Mouse (Mus musculus): ENCODE results near the gene Dlx1. TPM values are rescaled to one million over a fixed set of nuclear protein-coding genes. Genes with fewer than 3 reads are reported as not detected.

The Dlx1 gene
- polyA plus RNA-seq, 1 experiment: not detected

DNA sequence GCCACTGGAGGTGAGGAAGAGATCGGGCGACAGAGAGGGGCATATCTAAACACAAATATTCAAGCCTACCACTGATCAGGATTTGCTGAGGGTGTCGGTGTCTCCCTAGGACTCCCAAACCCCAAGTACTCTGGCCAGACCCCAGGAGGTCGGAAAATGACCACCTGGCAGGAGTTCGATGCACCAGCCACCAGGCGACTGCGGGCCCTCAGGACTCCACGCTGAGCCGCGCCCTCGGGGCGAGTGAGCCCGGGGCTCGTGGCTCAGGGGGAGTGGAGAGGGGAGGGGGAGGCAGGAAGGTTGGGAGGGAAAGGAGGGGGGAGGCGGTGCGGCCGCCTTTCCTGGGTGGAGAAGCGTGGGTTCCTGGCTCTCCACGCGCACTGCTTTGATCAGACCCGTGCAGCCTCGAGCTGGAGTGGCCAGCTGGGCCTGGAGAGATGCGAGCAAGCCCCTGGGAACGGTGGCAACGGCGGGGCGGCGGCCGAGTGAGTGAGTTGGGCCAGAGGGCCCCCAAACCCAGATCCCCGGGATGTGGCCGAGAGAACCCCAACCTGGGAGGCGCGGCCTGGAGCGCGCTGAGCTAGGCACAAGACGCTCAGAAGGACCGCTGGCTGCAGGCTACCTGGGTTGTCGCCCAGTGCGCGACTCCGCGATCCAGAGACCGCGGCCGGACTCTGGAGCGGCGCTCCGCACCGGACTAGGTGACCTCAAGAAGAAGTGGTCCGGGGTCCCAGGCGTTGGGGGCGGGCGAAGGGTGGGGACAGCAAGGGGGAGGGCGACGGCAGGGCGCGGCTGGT is 999 bp downstream of the Dlx1 start:
- DNase-seq (ENCODE audit: low read depth): no peak

DNA sequence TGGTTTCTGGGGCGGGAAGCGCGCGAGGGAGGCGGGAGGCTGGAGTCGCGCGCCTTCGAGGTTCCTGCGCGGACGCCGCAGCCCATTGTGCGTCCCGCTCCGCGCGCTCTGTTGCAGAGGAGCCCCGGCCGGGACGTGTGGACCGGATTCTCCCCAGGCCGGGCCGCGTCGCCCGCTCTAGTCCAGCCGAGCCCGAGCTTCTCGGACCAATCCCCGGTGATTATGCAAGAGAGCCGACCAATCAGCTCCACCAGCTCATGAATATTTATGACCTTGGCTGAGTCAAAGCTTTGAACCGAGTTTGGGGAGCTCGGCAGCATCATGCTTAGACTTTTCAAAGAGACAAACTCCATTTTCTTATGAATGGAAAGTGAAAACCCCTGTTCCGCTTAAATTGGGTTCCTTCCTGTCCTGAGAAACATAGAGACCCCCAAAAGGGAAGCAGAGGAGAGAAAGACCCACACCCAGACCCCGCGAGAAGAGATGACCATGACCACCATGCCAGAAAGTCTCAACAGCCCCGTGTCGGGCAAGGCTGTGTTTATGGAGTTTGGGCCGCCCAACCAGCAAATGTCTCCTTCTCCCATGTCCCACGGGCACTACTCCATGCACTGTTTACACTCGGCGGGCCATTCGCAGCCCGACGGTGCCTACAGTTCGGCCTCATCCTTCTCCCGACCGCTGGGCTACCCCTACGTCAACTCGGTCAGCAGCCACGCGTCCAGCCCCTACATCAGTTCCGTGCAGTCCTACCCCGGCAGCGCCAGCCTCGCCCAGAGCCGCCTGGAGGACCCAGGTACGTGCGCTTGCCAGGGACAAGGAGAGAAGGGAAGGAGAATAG is 1.8 kb downstream of the Dlx1 start:
- peak; percentile 28 for DNase-seq (ENCODE audit: low read depth)

DNA sequence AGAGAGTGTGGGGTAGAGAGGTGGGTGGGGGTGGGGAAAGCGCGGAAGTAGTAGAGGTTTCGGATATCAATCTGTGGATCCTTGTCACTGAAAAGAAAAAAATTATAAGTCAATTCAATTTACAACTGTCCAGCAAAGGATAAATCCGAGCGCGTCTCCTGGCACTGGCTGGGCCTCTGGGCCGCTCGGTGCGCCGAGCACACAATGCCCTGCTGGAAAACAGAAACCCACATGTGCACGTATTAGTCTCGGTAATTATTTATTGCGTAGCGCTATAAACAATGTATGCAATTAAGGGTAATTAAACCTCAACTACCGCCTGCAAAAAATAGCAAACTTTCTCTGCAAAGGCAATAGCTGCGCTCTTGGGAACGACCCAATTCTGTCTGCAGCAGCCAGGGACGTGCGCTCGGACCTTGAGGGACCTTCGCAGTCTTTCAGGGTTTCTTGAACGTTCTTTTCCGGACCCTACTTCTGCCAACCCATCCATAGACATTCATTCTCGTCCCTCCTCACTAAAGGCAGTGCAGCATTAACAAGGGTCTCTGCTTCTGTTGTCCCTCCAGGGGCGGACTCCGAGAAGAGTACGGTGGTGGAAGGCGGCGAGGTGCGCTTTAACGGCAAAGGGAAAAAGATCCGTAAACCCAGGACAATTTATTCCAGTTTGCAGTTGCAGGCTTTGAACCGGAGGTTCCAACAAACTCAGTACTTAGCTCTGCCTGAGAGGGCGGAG is 2.6 kb downstream of the Dlx1 start:
- DNase-seq (ENCODE audit: low read depth): no peak

DNA sequence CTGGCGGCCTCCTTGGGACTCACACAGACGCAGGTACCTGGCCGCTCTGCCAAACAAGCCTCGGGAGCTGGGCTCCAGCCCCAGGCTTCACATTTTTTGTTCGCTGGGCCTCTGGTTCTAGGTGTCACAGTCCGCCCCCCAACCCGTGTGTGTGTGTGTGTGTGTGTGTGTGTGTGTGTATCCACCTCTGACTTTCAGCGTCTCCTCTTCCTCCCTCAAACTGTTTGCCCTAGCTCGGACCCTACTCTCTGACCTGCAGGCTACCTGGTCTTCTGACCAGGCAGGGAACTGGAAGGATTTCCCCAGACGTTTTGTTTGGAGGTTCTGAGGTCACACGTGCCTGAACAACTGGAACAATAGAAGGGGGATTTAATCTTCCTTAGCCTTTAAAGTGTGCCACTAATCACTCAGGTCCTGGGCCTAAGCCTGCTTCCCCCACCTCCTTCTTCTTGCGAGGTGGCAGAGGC is 3.2 kb downstream of the Dlx1 start:
- no peak for DNase-seq (ENCODE audit: low read depth)

DNA sequence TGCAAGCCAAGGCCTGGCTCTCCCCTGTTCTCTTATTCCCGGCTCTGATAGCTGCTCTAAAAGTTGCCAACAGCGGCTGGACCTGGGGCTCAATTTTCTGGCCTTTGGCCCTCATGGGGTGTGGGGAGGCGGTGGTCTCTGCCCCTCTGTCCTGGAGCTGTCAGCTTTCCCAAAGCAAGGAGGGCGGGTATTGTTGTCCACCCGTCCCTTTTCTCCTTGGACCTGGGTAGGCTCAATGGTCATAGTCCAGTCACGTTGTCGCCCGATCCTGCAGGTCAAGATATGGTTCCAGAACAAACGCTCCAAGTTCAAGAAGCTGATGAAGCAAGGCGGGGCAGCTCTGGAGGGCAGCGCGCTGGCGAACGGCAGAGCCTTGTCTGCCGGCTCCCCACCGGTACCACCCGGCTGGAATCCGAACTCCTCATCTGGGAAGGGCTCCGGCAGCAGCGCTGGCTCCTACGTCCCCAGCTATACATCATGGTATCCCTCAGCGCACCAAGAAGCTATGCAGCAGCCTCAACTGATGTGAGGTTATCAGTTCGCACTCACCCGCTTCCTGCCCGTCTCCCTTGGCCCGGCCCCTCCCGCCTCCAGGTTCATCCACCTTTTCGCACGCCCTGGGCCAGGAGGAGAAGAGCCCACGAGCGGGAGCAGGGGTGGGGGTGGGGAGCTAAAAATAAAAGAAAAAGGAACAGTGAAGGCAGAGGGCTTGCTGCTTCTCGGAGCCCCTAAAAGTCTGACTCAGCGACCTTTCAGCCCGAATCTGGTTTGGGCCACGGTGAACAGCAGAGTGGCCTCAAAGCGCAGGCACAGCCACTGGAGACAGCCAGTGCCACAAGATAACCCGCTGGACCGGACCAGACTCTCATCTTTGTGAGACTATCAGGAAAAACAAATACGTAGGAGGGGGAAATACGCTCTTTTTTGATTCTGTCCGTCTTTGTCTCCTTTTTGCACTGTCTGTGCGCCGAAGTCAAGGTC is 4.4 kb downstream of the Dlx1 start:
- no peak for DNase-seq (ENCODE audit: low read depth)

DNA sequence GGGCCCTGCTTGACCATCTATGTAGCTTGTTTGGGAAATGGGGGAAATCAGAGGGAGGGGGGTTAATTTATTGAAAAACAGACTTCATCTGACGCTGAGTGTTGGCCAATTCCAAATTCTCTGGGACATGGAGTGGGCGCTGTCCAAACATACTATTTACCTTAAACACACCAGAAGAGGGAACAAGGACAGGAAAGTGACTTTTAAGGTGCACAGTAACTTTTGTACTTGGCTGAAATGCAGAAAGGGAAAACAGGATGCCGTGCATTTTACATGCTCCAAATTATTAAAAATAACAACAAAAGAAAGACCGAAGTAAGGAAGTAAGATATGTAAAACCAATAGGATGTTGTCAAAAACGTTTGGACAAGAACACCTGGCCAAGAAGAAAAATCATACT is 5.2 kb downstream of the Dlx1 start:
- no peak for DNase-seq (ENCODE audit: low read depth)

DNA sequence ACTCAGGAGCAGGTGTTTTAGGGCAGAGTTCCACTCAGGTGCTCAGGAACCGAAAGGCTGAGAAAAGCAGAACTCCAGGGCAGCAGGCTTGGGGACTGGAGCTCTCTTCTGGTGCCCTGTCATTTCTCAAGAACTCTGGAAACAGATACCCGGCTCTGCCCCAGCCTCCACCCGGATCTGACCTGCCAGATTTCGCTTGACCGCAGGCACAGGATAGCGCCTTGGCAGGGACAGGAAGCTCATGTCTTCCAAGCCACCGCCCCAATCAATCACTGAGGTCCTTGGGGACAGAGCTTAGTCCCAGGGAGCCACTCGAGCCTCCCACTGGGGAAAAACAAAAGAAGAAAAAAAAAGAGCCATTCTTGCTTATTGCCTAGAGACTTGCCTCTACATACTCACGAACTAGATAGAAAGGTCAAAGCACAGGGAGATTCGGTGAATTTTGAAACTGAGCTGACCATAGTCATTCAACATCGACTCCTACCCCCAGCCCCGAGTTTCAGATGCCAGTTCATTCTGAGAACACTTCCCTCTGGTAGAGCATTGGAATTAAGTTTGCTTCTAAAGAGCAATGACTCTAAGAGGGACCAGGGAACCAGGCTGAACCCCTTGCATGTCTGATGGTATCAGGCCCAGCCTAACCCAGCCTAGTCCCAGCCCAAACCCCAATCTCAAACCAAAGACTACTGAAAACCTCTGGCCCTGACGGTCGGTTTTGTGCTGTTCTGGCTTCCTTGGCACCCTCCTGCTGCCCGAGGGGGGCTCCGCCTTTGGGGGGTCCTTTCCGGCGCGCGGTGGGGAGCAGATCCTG is 6.5 kb downstream of the Dlx1 start:
- no peak for DNase-seq (ENCODE audit: low read depth)

DNA sequence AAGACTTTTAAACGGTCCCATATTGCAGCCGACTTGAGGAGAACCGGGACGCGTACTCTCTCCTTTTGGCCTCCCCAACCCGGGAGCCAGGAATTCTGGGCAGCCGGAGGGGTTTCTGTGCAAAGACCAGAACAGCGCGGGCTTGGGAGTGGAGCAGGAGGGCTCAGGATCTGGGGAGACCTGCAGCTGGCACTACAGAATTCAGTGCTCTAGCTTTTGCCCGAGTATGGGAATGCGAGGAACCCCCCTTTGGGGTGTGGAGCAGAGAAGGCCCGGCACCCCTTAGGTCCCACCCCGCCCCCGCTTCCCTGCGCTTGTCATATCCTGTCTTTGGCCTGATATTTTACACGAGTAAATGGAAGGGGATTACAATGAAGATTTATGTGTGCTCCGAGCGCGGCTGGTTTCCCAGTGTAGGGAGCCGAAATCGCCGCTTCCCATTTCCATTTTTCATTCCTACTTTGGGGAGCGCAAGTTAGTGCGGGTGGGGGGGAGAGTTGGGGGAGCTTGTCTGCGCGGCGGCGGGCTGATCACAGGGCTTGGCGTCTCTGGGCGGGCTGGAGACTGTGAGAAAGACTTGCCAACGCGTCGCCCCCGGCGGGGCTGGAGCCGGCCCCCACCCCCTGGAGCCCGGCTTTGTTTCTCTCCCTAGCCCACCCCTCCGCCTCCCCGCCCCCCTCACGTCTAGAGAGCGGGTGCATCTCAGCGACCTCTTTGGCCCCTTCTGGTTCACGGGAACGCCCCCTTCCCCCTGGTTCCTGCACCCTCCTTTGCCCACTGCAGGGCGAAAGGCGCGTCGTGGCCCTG is 12.9 kb downstream of the Dlx1 start:
- no peak for DNase-seq (ENCODE audit: low read depth)

DNA sequence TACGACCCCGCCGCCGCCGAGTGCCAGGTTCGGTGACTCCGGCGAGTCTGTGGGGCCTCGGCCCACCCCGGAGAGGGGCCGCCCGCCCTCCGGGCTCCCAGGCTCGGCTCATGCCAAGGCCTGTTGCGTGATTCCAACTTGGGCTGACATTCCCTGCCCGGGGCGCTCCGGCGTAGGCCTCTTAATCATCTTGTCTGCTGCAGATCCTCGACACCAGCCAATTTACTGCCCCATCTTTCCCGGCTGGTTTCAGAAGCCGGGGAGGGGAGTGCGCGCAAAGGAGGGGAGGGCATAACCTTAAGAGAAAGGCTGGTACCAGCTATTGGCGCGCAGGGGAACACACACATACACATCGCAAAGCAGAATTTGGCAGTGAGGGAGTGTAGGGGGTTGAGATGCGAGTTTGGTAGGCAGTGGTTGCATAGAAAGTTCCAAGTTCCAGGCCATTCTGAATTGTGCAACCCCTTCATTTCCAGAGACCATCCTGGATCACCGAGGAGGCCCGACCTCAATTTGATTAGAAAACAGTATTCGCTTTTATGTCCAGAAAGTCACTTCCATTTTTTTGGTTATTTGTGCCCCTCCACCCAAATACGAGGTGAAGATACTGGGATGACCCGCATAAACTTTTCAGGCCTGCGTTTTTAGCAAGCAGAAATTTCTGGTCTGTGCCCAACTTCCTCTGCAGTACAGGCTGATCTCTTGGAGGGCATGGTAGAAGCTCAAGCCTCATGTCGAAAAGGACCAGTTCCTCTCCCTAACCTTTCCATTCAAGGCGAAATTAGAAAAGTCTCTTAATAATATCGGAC is 13.7 kb downstream of the Dlx1 start:
- no peak for DNase-seq (ENCODE audit: low read depth)

DNA sequence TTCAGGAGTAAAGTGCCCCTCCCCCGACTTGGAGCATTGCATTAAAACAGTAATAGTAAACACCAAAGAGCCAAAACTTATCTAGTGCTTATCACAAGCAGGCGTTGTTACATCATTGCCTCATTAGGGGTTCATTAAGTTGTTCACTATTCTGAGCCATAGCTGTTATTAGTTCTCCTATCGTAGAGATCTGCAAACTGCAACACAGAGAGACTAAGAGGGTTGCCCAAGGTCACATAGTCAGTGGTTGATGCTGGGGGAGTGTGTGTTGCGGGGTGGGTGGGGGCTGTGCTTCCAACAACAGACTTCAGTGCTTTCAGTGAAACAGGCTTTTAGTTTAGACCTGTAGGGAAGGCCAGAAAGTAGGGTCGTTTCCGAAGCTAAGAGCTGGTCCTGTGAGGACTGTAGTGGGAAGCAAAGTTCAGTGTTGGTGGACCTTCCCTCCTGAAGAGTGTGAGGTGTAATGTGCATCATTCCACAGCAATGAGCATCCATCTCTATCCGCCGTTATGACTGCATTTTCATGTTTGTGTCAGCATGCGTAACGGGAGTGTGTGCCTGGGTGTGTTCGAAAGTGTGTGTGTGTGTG is 14.4 kb downstream of the Dlx1 start:
- DNase-seq (ENCODE audit: low read depth): no peak

DNA sequence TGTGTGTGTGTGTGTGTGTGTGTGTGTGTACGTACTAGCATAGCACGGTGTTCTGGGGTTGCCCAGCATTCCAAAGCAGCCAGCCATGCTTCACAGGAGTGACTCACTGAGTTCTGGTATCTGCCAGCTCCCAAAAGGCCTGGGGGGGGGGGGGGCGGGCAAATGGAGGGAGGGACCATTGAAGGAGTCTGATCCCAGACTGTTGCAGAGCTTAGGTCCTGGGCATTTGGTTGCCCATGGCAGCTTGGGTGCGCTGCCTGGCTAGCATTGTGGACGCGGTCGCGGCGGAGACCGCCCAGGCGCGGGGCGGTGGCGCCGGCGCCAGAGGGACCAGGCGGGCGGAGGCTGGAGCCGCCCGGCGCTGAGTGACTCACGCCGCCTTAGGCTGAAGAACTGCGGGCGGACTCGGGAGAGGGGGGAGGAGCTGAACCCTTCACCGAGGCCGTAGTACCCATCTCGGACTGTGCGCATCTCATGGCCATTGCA is 14.9 kb downstream of the Dlx1 start:
- no peak for DNase-seq (ENCODE audit: low read depth)

DNA sequence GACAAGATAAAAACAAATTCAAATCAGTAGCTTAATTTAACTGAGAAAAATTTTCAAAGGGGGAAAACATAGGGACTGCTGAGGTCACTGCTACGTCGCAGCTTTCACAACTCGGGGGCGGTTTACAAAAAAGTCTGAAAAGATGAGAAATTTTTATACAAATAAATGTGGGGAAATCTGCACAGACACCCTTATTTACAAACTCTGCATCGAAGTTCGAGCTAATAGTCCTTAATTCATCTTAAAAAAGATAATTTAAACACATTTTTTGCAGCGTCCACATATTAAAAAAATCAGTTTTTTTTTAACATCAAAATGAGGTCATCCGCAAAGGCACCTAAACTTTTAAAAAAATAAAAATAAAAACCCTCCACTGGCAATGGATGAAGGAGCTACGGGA is 15.6 kb downstream of the Dlx1 start:
- DNase-seq (ENCODE audit: low read depth): no peak

DNA sequence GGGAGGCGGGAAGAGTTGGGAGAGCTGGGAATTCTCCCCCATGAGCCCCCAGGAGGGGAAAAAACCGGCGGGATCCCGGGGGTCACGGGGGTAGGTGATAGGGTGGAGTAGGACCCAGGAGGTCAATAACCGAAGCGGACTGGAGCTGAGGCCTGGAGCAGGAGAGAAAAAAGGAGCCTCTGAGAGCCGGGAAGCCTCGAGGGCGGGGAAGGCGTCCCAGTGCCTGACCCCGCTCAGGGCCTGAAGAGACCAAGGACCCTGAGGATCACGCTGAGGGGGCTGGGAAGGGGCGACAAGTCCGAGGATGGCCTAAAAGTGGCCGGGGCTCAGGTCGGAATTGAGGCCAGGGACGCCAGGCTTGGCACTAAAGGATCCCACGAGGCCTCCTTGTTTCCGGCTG is 16.0 kb downstream of the Dlx1 start:
- DNase-seq (ENCODE audit: low read depth): no peak

DNA sequence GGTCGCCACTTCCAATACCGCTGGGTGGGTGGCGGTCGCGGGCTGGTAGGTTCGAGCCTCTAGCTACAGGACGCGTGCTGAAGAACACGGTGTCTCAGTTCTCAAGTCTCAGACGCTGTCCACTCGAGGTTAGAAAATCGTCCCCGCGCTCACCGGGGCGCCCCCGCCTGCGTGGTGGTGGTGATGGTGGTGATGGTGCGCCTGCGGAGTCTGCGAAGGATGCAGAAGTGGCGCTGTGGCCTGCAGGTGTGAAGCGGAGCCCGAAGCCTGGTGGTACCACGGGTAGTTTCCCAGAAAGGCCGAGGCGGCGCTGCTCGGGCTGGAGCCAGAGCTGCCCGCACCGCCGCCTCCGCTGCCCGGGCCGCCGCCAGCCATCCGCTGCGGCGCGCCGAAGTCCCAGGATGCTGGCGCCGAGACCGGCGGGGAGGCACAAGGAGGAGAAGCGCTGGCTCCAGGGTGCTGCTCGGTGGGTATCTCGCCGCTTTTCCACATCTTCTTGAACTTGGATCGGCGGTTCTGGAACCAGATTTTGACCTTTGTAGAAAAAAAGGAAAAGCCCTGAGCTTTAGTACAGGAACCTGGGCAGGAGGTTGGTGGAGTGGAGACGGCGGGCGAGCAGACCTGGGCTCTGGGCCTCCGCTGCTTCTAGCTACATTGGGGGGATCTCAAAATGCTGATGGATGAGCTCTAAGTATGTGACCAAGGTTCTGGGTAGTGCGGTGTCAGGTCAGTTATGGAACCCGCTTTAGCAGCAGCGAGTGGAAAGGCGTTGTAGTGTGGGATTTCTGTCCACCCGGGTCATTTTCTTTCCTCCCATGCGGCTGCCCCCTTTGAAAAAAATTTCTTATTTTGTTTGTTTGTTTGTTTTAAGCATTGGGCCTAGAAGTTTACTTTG is 16.7 kb downstream of the Dlx1 start:
- DNase-seq (ENCODE audit: low read depth): no peak

DNA sequence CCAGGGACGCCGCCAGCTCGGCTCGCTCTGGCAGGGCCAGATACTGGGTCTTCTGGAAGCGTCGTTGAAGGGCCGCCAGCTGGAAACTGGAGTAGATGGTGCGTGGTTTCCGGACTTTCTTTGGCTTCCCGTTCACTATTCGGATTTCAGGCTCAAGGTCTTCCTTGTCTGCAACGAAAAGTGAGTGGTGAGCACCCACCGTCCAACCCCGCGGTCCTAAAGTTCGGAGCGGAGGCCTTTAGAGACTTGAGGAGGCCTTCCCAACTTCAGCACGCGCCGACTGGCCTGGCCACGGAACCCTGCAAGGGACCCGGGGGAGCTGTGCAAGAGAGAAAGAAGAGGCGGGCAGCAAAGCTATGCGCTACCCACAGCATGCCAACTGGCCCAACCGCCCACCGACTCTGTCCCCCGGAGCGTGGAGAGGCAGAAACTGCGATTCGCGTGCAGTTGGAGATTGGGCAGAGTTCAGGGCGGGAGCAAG is 17.5 kb downstream of the Dlx1 start:
- no peak for DNase-seq (ENCODE audit: low read depth)

DNA sequence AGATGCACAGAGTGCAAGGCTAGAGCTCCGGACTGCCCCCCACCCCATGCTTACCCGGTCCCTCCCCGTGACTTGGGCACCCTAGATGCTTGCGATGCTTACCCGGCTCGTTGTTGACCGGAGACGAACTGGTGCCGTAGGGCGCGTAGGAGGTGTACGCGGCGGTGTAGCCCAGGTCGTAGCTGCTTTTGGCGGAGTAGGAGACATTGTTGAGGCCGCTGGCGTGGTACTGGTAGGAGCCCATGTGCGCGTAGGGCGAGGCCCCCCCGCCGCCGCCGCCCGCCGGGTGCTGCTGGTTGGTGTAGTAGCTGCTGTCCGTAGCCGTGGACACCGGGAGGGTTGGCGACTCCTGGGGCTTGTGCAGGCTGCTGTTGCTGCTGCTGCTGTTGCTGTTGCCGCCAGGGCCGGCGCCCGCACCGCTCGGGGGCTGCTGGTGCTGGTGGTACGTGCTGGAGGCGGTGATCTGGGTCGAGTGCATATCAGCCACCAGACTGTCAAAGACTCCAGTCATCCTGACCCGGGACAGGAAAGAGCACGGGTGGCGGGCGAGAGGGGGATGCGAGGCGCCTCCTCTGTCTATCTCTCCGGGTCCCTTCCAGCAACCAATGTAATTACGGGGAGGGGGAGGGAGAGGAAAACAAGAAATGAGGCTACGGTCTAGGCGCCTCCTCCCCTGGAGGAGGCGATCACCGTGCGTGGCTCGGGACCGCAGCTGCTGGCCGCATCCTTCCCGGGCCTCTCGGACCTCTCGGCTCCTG is 18.1 kb downstream of the Dlx1 start:
- no peak for DNase-seq (ENCODE audit: low read depth)
